Mouse (Mus musculus) midbrain, embryonic 11.5 days (tissue): ENCODE results near the gene Acot7. TPM values are rescaled to one million over a fixed set of nuclear protein-coding genes. Genes with fewer than 3 reads are reported as not detected.
A peak's percentile ranks its signal among the peaks of the same experiment; 100 is the strongest.

ENCODE experiments used
- ATAC-seq: fragments of 200-750 bp; cut with Nextera tagmentation; 2 replicates; pipeline ENCODE4 v1.8.0; 2017; ENCODE audit warnings: moderate TSS enrichment, moderate library complexity; ENCODE audit not compliant: low FRiP score
- DNase-seq: peaks from one replicate; pipeline ENCODE4 v3.0.0; 2015; ENCODE audit warnings: low spot score; ENCODE audit errors: missing footprints
- H3K27ac ChIP-seq: fragments of 300-500 bp; sonication (generic); 2 replicates; pipeline ENCODE4 v1.5.1; 2014; ENCODE audit warnings: low read depth, low read length
- H3K27me3 ChIP-seq: fragments of 300-500 bp; sonication (generic); 2 replicates; pipeline ENCODE4 v1.6.1; 2014; ENCODE audit warnings: mild to moderate bottlenecking, low read length, moderate library complexity, mixed read lengths; ENCODE audit not compliant: control insufficient read depth, insufficient read depth
- H3K36me3 ChIP-seq: fragments of 300-500 bp; sonication (generic); 2 replicates; pipeline ENCODE4 v1.6.1; 2014; ENCODE audit warnings: mild to moderate bottlenecking, low read length, moderate library complexity, mixed read lengths; ENCODE audit not compliant: control insufficient read depth, insufficient read depth
- H3K4me1 ChIP-seq: fragments of 300-500 bp; sonication (generic); 2 replicates; pipeline ENCODE4 v1.6.1; 2014; ENCODE audit warnings: low read length; ENCODE audit not compliant: control insufficient read depth, insufficient read depth
- H3K4me2 ChIP-seq: fragments of 300-500 bp; sonication (generic); 2 replicates; pipeline ENCODE4 v1.6.1; 2014; ENCODE audit warnings: mild to moderate bottlenecking, moderate library complexity
- H3K4me3 ChIP-seq: fragments of 300-500 bp; sonication (generic); 2 replicates; pipeline ENCODE4 v1.5.1; 2014; ENCODE audit warnings: low read depth, low read length
- H3K9ac ChIP-seq: fragments of 300-500 bp; sonication (generic); 2 replicates; pipeline ENCODE4 v1.6.1; 2014; ENCODE audit warnings: low read length
- H3K9me3 ChIP-seq: fragments of 300-500 bp; sonication (generic); 2 replicates; pipeline ENCODE4 v1.6.1; 2016; ENCODE audit warnings: low read length; ENCODE audit not compliant: control insufficient read depth
- WGBS: fragments of 180-500 bp; shearing (Covaris S2); extraction: QIAGEN DNeasy Blood & Tissue Kit; methylation state at CpG from one replicate; pipeline ENCODE4 v1.1.7; 2014; 5-methylcytosine and 5-hydroxymethylcytosine counted together
- polyA plus RNA-seq: library from polyadenylated mRNA; unstranded; fragments of >200 nt; fragmentation: Nextera tagmentation; extraction: Ambion mirVana; gene quantifications from 2 replicates; pipeline ENCODE4 v1.2.1, GENCODE M21; 2014

Gene Acot7
- polyA plus RNA-seq, 1 experiment from 2014 or later = 93.5 TPM

DNA sequence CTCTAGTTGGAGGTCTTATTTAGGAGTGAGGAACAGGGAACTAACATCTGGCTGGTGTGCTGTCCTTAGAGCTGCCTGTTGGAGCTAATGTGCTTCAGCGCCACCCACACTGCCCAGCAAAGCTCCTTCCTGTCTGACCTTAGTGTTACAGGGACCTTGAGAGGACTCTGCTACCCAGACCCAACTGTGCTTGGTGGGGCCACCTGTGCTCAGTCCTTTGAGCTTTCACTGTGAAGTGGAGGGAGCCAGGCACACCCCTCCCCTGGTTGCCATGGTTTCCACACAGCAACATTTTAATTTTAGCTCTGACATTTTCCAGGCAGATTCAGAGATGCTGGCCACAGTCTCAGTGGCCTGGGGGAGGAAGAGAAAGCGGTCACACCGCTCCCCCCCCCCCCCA, 25.0 kb downstream of the Acot7 start:
- DNase-seq (no peak), ATAC-seq (no peak)
- H3K27me3 ChIP-seq = no peaks in the 10 kb centered on the region
- 87% methylated on average over 3 of the region's 3 CpGs for WGBS
- no peak overlapping the region for H3K4me2 ChIP-seq
- H3K9ac ChIP-seq = no peak overlapping the region
- H3K9me3 ChIP-seq = no peaks in the 10 kb centered on the region
- no peak overlapping the region for H3K4me3 ChIP-seq
- H3K27ac ChIP-seq = no peak overlapping the region
- H3K4me1 ChIP-seq = no peaks in the 10 kb centered on the region
- H3K36me3 ChIP-seq = no peaks in the 10 kb centered on the region

DNA sequence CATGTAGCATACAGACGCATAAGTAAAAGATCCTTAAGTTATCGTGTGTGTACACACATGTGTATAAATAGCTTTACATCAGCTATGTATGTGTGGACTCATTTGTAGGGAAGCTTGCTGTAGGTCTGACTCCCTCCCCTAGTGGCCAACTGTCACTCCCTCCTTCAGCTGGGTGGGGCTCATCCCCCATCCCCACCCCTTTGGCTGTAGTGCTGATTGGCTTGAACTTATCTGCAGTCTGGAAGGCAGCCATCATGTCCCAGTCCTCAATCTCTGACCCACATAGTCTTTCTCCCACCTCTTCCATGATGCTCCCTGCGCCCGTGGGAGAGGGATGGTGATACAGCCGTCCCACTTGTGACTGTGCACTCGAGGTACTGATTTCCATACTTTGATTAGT, 26.7 kb downstream of the Acot7 start:
- Histone ChIP-seq H3K27me3 (no peaks in the 10 kb centered on the region), H3K36me3 (no peaks in the 10 kb centered on the region), H3K4me3 (no peak overlapping the region), H3K4me2 (no peak overlapping the region), H3K9ac (no peak overlapping the region), H3K4me1 (no peaks in the 10 kb centered on the region), H3K9me3 (no peaks in the 10 kb centered on the region), H3K27ac (no peak overlapping the region)
- ATAC-seq (no peak), DNase-seq (no peak)
- WGBS = 91% methylated on average over 6 of the region's 6 CpGs

DNA sequence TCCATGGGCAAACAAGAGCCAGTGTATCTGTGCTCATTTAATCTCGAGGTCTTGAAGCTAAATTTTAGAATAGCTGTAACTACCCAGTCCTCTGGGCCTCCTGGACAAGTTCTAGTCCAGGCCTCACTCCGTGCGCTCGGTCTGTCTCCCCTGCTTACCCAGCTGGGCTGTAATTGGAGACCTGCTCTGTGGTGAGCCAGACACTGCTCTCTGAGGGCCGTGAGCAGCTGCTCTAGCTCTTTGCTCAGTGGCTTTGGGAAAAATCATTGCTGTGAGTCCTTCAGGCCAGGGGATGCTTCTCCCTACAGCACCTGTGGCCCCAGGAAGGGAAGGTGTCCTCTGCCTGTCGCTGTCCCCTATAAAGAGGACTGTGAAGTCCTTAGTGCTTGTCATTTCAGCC, 28.3 kb downstream of the Acot7 start:
- ATAC-seq = no peak
- Histone ChIP-seq H3K36me3 (no peaks in the 10 kb centered on the region), H3K27ac (no peak overlapping the region), H3K4me3 (no peak overlapping the region), H3K9ac (no peak overlapping the region), H3K4me2 (no peak overlapping the region), H3K27me3 (no peaks in the 10 kb centered on the region), H3K4me1 (no peaks in the 10 kb centered on the region), H3K9me3 (no peaks in the 10 kb centered on the region)
- no peak for DNase-seq
- 63% methylated on average over 6 of the region's 6 CpGs for WGBS

DNA sequence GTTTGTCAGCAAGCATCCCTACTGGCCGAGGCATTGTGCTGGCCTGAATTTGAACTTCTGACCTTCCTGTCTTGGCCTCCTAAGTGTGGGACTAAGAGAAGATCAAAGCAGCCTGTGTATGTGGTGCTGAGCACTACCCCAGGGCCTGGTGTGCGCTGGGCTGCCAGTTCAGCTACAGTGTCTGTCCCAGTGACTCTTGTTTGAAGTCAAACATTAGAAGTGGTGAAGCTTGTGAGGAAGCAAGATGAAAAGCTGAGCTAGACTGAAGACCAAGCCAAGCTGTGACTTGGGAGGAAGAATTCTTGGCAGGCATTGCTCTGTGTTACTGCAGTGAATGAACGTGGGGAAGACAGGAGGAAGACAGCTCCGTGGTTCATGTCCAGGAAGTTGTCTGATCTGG, 31.7 kb downstream of the Acot7 start:
- no peaks in the 10 kb centered on the region for H3K36me3 ChIP-seq
- peaks cover 4% of the 10 kb centered on the region for H3K4me1 ChIP-seq
- ATAC-seq (no peak), DNase-seq (no peak)
- H3K9me3 ChIP-seq = no peaks in the 10 kb centered on the region
- H3K4me2 ChIP-seq = no peak overlapping the region
- H3K27ac ChIP-seq = no peak overlapping the region
- H3K9ac ChIP-seq = no peak overlapping the region
- 63% methylated on average over 4 of the region's 4 CpGs for WGBS
- H3K4me3 ChIP-seq = no peak overlapping the region
- H3K27me3 ChIP-seq = no peaks in the 10 kb centered on the region; the same call in 1 of the 2 replicates

DNA sequence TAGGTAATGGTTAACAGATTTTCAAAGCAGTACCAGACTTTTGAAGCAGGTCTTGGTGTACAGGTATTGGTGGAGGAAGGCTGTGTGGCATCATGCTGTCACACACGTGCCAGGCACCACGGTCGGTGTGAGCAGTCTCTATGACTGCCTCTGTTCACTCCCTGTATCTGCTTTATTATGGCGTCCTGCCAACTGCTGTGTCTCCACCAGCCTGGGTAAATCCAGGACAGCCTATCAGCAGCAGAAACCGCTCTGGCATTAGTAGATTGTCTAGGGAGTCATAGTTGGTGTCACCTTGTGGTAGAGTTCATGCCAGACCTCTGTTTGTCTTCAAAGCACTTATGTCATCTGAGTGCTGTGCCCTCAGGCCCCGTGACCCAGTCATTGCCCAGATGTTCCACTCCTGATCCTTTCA, 34.2 kb downstream of the Acot7 start:
- H3K27ac ChIP-seq = no peak overlapping the region
- H3K4me2 ChIP-seq = no peak overlapping the region
- H3K4me1 ChIP-seq = peaks cover 4% of the 10 kb centered on the region
- peaks cover 3% of the 10 kb centered on the region for H3K27me3 ChIP-seq
- ATAC-seq (no peak), DNase-seq (no peak)
- no peaks in the 10 kb centered on the region for H3K36me3 ChIP-seq
- H3K4me3 ChIP-seq = no peak overlapping the region
- H3K9ac ChIP-seq = no peak overlapping the region
- WGBS = 87% methylated on average over 6 of the region's 6 CpGs
- no peaks in the 10 kb centered on the region for H3K9me3 ChIP-seq

DNA sequence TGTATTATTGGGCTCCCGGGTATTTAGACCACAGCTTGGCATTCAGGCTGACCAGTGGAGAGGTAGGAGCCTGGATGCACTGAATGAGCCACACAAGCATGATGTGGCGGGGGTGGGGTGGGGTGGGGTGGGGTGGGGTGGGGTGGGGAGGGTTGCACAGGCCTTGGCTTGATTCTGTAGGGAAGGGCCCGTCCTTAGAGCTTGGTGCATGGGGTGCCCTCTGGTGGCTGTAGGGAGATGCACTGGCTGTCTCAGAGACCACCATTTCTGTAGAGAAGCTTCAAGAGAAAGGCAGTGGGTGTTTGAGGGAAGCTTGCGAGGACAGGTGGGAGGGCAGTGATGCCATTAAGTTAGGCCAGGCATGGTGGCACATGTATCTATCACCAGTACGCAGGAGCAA, 34.6 kb downstream of the Acot7 start:
- H3K4me1 ChIP-seq = peaks cover 4% of the 10 kb centered on the region
- ATAC-seq = peak; percentile 40; the same call in 1 of the 2 replicates
- no peaks in the 10 kb centered on the region for H3K9me3 ChIP-seq
- H3K4me3 ChIP-seq = no peak overlapping the region
- no peaks in the 10 kb centered on the region for H3K36me3 ChIP-seq
- DNase-seq = peak; percentile 90
- H3K27me3 ChIP-seq = peaks cover 3% of the 10 kb centered on the region
- no peak overlapping the region for H3K9ac ChIP-seq
- no peak overlapping the region for H3K4me2 ChIP-seq
- WGBS = 43% methylated on average over 5 of the region's 5 CpGs
- no peak overlapping the region for H3K27ac ChIP-seq

DNA sequence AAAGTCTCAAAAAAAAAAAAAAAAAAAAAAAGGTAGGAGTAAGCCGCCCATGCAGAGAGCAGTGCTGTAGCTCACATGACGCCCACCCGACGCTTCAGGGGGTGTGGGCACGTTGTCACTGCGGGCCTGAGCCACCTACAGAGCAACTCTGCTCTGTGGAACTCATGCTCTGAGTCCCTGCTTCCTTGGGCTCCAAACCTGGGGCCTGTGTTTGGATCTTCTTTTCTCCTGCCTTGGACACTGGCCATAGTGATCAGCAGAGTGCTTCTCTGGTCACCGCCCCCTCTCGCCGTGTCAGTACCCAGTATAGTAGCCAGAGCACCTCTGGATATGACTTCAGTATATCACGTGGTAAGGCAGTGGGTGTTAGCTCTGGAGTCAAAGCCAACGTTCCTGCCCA, 35.0 kb downstream of the Acot7 start:
- ATAC-seq (no peak), DNase-seq (no peak)
- 75% methylated on average over 11 of the region's 11 CpGs for WGBS
- Histone ChIP-seq H3K9me3 (no peaks in the 10 kb centered on the region), H3K4me1 (peaks cover 4% of the 10 kb centered on the region), H3K4me2 (no peak overlapping the region), H3K4me3 (no peak overlapping the region), H3K27me3 (peaks cover 3% of the 10 kb centered on the region), H3K27ac (no peak overlapping the region), H3K36me3 (no peaks in the 10 kb centered on the region), H3K9ac (no peak overlapping the region)

DNA sequence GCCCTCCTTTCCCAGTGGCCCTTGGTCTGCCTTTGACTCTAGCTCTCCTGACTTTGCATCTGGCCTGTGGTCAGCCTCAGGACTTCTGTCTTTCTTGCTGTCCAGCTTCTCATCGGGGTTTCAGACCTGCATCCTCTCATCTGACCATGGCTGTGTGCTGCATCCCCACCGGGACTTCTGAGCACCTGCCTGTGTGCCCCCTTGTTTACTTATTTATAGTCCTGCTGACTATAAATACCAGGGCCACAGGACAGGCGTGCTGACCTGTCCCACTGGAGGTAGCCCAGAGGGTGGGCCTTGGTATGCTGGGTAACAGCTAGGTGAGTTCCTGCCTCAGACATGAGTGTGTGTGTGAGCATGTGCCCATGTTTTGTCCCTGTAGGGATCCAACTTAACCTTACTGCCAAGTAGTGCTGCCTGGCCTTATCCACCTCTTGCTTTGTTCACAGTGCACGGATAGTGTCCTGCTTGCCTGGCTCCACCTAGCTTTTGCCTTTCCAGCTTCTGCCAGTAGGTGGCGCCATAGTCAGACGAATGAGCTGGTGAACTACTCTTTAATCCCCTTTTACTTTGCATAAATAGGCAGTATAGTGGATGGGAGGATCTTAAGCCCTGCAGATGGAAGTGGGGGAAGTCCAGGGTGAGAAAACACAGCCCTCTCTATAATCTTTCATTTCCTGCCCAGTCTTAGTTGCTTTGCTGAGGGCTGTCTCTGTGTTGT, 36.0 kb downstream of the Acot7 start:
- Histone ChIP-seq H3K4me3 (no peak overlapping the region), H3K27ac (no peak overlapping the region), H3K4me2 (no peak overlapping the region), H3K9me3 (no peaks in the 10 kb centered on the region), H3K27me3 (peaks cover 3% of the 10 kb centered on the region), H3K4me1 (peaks cover 4% of the 10 kb centered on the region), H3K9ac (no peak overlapping the region), H3K36me3 (no peaks in the 10 kb centered on the region)
- 38% methylated on average over 6 of the region's 6 CpGs for WGBS
- ATAC-seq (peak; percentile 73), DNase-seq (peak; percentile 99)

DNA sequence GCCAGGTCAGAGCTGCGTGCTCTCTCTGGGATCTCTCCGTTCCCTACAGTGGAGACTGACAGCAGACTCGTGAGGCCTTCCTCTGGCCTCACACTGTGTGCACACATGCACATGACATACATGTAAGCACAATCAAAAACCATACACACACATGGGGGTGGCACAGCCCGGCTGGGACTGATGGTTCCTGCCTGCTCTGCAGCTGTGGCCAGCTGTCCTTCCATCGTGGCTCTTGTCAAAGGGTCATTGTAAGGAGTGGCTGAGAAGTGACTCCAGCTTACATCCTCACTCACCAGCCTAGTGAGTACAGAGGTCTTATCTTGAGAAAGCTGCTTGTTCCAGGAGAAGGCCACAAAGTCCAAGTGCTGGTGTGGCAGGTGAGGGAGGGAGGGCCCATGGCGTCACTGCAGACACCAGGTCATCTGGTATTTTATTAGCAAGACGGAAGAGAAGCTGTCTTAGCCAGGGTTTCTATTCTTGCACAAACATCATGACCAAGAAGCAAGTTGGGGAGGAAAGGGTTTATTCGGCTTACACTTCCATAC, 37.0 kb downstream of the Acot7 start:
- no peak overlapping the region for H3K4me2 ChIP-seq
- H3K36me3 ChIP-seq = no peaks in the 10 kb centered on the region
- no peak overlapping the region for H3K4me3 ChIP-seq
- WGBS = 85% methylated on average over 8 of the region's 8 CpGs
- no peak for DNase-seq
- H3K27me3 ChIP-seq = peaks cover 3% of the 10 kb centered on the region
- H3K9ac ChIP-seq = no peak overlapping the region
- H3K27ac ChIP-seq = no peak overlapping the region
- ATAC-seq = no peak
- H3K9me3 ChIP-seq = no peaks in the 10 kb centered on the region
- H3K4me1 ChIP-seq = peaks cover 4% of the 10 kb centered on the region
